Mouse (Mus musculus) limb, embryonic 10.5 days (tissue): ENCODE measurements around the gene Chaf1a. TPM values are rescaled to one million over a fixed set of nuclear protein-coding genes. Genes with fewer than 3 reads are reported as not detected.
A peak's percentile ranks its signal among the peaks of the same experiment; 100 is the strongest.
"Not testable (repeated sequence)": the region's sequence is repeated elsewhere in the genome, so short reads cannot be mapped to it uniquely, and the experiment has no call there.

ENCODE experiments used
- DNase-seq: peaks from one replicate; pipeline ENCODE4 v3.0.0-alpha.2; 2017; ENCODE audit warnings: low spot score
- H3K27ac ChIP-seq: fragments of 300-500 bp; sonication (generic); 2 replicates; pipeline ENCODE4 v1.5.1; 2016; ENCODE audit warnings: mild to moderate bottlenecking
- H3K27me3 ChIP-seq: fragments of 300-500 bp; sonication (generic); 2 replicates; pipeline ENCODE4 v1.6.1; 2016; ENCODE audit warnings: low read depth, mild to moderate bottlenecking; ENCODE audit not compliant: poor library complexity, severe bottlenecking
- H3K36me3 ChIP-seq: fragments of 300-500 bp; sonication (generic); 2 replicates; pipeline ENCODE4 v1.6.1; 2016; ENCODE audit warnings: mild to moderate bottlenecking, moderate library complexity
- H3K4me1 ChIP-seq: fragments of 300-500 bp; sonication (generic); 2 replicates; pipeline ENCODE4 v1.6.1; 2016
- H3K4me3 ChIP-seq: fragments of 300-500 bp; sonication (generic); 2 replicates; pipeline ENCODE4 v1.5.1; 2016; ENCODE audit warnings: mild to moderate bottlenecking, moderate library complexity
- H3K9me3 ChIP-seq: fragments of 300-500 bp; sonication (generic); replicated peaks from 2 replicates; pipeline ENCODE4 v1.6.1; 2016; ENCODE audit warnings: mild to moderate bottlenecking
- WGBS: fragments of 180-500 bp; shearing (Covaris S2); methylation state at CpG from one replicate; pipeline ENCODE4 v1.1.7; 2016; 5-methylcytosine and 5-hydroxymethylcytosine counted together
- polyA plus RNA-seq: library from polyadenylated mRNA; unstranded; fragments of >200 nt; fragmentation: Nextera tagmentation; extraction: Ambion mirVana; gene quantifications from 2 replicates; pipeline ENCODE4 v1.2.1, GENCODE M21; 2016

The Chaf1a gene
- polyA plus RNA-seq, 1 experiment from 2014 or later, result 60.2 TPM

GRCm38 (mm10) chr17:56035216-56035615, 5.0 kb upstream of the Chaf1a start:
- no peaks in the 10 kb centered on the region for H3K27me3 ChIP-seq
- H3K27ac ChIP-seq, result peak overlapping the region; percentile 93; the same call in 1 of the 2 replicates
- peaks cover 50% of the 10 kb centered on the region for H3K36me3 ChIP-seq
- no peaks in the 10 kb centered on the region for H3K9me3 ChIP-seq
- no peak for DNase-seq
- H3K4me1 ChIP-seq, result peaks cover 24% of the 10 kb centered on the region
- peak overlapping the region; percentile 91 for H3K4me3 ChIP-seq
- WGBS, result 83% methylated on average over 4 of the region's 4 CpGs

GRCm38 (mm10) chr17:56036176-56036900, 3.9 kb upstream of the Chaf1a start, which contains the start of gene Sh3gl1:
Gene Sh3gl1 (minus strand): TSS chr17:56036635.
- H3K27me3 ChIP-seq, result no peaks in the 10 kb centered on the region
- WGBS, result under 1% methylated on average over 74 of the region's 74 CpGs
- peaks cover 30% of the 10 kb centered on the region for H3K4me1 ChIP-seq
- H3K36me3 ChIP-seq, result peaks cover 39% of the 10 kb centered on the region
- H3K4me3 ChIP-seq, result peak within 1 kb of the TSS; percentile 91
- H3K9me3 ChIP-seq, result no peaks in the 10 kb centered on the region
- H3K27ac ChIP-seq, result peak within 1 kb of the TSS; percentile 93
- peak; percentile 100 for DNase-seq

GRCm38 (mm10) chr17:56036901-56037287, 3.3 kb upstream of the Chaf1a start:
- Histone ChIP-seq H3K36me3 (peaks cover 34% of the 10 kb centered on the region), H3K27me3 (no peaks in the 10 kb centered on the region), H3K27ac (peak overlapping the region; percentile 93), H3K4me1 (peaks cover 35% of the 10 kb centered on the region), H3K4me3 (peak overlapping the region; percentile 91), H3K9me3 (no peaks in the 10 kb centered on the region)
- DNase-seq, result no peak
- WGBS, result 37% methylated on average over 13 of the region's 13 CpGs

- no peak overlapping the region for H3K4me3 ChIP-seq
- H3K27me3 ChIP-seq, result no peaks in the 10 kb centered on the region
- peaks cover 31% of the 10 kb centered on the region for H3K4me1 ChIP-seq
- H3K27ac ChIP-seq, result no peak overlapping the region
- H3K36me3 ChIP-seq, result peaks cover 30% of the 10 kb centered on the region
- no peaks in the 10 kb centered on the region for H3K9me3 ChIP-seq
- DNase-seq, result no peak
- WGBS, result 88% methylated on average over 8 of the region's 8 CpGs
Measured at GRCm38 (mm10) chr17:56038583-56039261, 1.5 kb upstream of the Chaf1a start.

- H3K4me3 ChIP-seq, result peak overlapping the region; percentile 81; the same call in 1 of the 2 replicates
- no peaks in the 10 kb centered on the region for H3K9me3 ChIP-seq
- H3K27me3 ChIP-seq, result no peaks in the 10 kb centered on the region
- H3K4me1 ChIP-seq, result peaks cover 31% of the 10 kb centered on the region
- WGBS, result 80% methylated on average over 4 of the region's 4 CpGs
- no peak for DNase-seq
- H3K36me3 ChIP-seq, result peaks cover 30% of the 10 kb centered on the region
- peak overlapping the region; percentile 95; the same call in 1 of the 2 replicates for H3K27ac ChIP-seq
Measured at GRCm38 (mm10) chr17:56039345-56039744, 894 bp upstream of the Chaf1a start.

- Histone ChIP-seq H3K27ac (peak overlapping the region; percentile 95), H3K36me3 (peaks cover 37% of the 10 kb centered on the region), H3K4me1 (peaks cover 19% of the 10 kb centered on the region), H3K9me3 (no peaks in the 10 kb centered on the region), H3K27me3 (no peaks in the 10 kb centered on the region), H3K4me3 (peak overlapping the region; percentile 81)
- 2% methylated on average over 12 of the region's 12 CpGs for WGBS
- DNase-seq, result peak; percentile 58
Measured at GRCm38 (mm10) chr17:56040857-56041163, 571 bp downstream of the Chaf1a start.

GRCm38 (mm10) chr17:56051369-56051768, 11.1 kb downstream of the Chaf1a start:
- Histone ChIP-seq H3K4me1 (no peaks in the 10 kb centered on the region), H3K9me3 (no peaks in the 10 kb centered on the region), H3K36me3 (peaks cover 97% of the 10 kb centered on the region), H3K4me3 (no peak overlapping the region), H3K27me3 (no peaks in the 10 kb centered on the region), H3K27ac (no peak overlapping the region)
- DNase-seq, result no peak
- 91% methylated on average over 5 of the region's 5 CpGs for WGBS

- H3K27ac ChIP-seq, result no peak overlapping the region
- H3K9me3 ChIP-seq, result no peaks in the 10 kb centered on the region
- no peak for DNase-seq
- no peak overlapping the region for H3K4me3 ChIP-seq
- H3K27me3 ChIP-seq, result no peaks in the 10 kb centered on the region
- H3K4me1 ChIP-seq, result no peaks in the 10 kb centered on the region
- H3K36me3 ChIP-seq, result peaks cover 97% of the 10 kb centered on the region
Measured at GRCm38 (mm10) chr17:56054938-56055337, 14.7 kb downstream of the Chaf1a start.

GRCm38 (mm10) chr17:56055945-56056678, 15.9 kb downstream of the Chaf1a start:
- DNase-seq, result no peak
- H3K27me3 ChIP-seq, result no peaks in the 10 kb centered on the region
- peaks cover 97% of the 10 kb centered on the region for H3K36me3 ChIP-seq
- no peaks in the 10 kb centered on the region for H3K4me1 ChIP-seq
- H3K9me3 ChIP-seq, result no peaks in the 10 kb centered on the region
- H3K4me3 ChIP-seq, result no peak overlapping the region
- 90% methylated on average over 4 of the region's 4 CpGs for WGBS
- no peak overlapping the region for H3K27ac ChIP-seq

GRCm38 (mm10) chr17:56057381-56058120, 17.3 kb downstream of the Chaf1a start:
- no peak for DNase-seq
- H3K27me3 ChIP-seq, result no peaks in the 10 kb centered on the region
- no peaks in the 10 kb centered on the region for H3K4me1 ChIP-seq
- H3K27ac ChIP-seq, result no peak overlapping the region
- no peak overlapping the region for H3K4me3 ChIP-seq
- no peaks in the 10 kb centered on the region for H3K9me3 ChIP-seq
- WGBS, result 82% methylated on average over 11 of the region's 11 CpGs
- H3K36me3 ChIP-seq, result peaks cover 97% of the 10 kb centered on the region

- Histone ChIP-seq H3K4me1 (no peaks in the 10 kb centered on the region), H3K4me3 (no peak overlapping the region), H3K36me3 (peaks cover 100% of the 10 kb centered on the region), H3K9me3 (no peaks in the 10 kb centered on the region), H3K27ac (no peak overlapping the region), H3K27me3 (no peaks in the 10 kb centered on the region)
- WGBS, result 95% methylated on average over 7 of the region's 7 CpGs
- DNase-seq, result no peak
Measured at GRCm38 (mm10) chr17:56062081-56062480, 21.8 kb downstream of the Chaf1a start.

GRCm38 (mm10) chr17:56065715-56066114, 25.5 kb downstream of the Chaf1a start:
- WGBS, result 86% methylated on average over 6 of the region's 6 CpGs

More at GRCm38 (mm10) chr17:56065715-56066114, 25.5 kb downstream of the Chaf1a start:
- not testable (repeated sequence) for H3K9me3 ChIP-seq, H3K27me3 ChIP-seq, DNase-seq, H3K4me1 ChIP-seq, H3K27ac ChIP-seq, H3K4me3 ChIP-seq
- H3K36me3 ChIP-seq, result peaks cover 100% of the 10 kb centered on the region
